Mouse (Mus musculus) spleen, adult 2 months (tissue): ENCODE measurements around the gene Akp3.

Experiments
- CTCF ChIP-seq: fragments of 200-500 bp; IDR thresholded peaks from 2 replicates; pipeline ENCODE4 v1.5.1; 2011; ENCODE audit warnings: mild to moderate bottlenecking, inconsistent platforms; ENCODE audit not compliant: insufficient read depth, insufficient read length, insufficient replicate concordance; ENCODE audit errors: extremely low read depth
- POLR2A ChIP-seq: fragments of 200-500 bp; IDR thresholded peaks from 2 replicates; pipeline ENCODE4 v1.6.1; 2011; ENCODE audit warnings: low read depth, low read length, inconsistent platforms

DNA sequence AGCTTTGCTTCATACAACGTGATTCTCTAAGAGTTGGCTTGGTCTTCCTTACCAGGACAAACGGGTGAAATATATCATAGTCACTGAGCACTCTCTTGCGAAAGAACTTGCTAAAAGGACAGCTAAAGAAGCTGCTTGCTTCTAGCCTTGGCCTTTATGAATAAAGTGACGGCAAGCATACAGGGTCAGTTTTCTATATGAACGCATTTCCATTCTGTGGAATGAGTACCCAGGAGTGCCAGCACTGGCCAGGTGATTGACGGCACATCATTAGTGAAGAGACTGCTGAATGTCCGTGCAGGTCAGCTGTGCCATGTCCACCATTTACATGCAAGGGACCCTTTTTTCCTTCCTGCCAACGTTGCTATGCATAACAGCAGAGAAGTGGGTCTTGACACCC lies 18.2 kb upstream of the Akp3 start:
- no peak for TF ChIP-seq POLR2A
- TF ChIP-seq CTCF: no peak
